Mouse (Mus musculus) layer of hippocampus, postnatal 36 days (tissue): ENCODE results near the gene Tnfrsf21. TPM values are rescaled to one million over a fixed set of nuclear protein-coding genes. Genes with fewer than 3 reads are reported as not detected.
A peak's percentile ranks its signal among the peaks of the same experiment; 100 is the strongest.

ENCODE experiments used
- DNase-seq, 2 experiments: peaks; one replicate each; pipeline ENCODE4 v3.0.0; 2022
- total RNA-seq, 2 experiments: library from RNA; stranded (reverse); gene quantifications; 2 replicates each; pipeline ENCODE4 v1.2.3; 2021

The Tnfrsf21 gene
- 100 to 1,000 TPM; 119 to 127 TPM for total RNA-seq

DNA sequence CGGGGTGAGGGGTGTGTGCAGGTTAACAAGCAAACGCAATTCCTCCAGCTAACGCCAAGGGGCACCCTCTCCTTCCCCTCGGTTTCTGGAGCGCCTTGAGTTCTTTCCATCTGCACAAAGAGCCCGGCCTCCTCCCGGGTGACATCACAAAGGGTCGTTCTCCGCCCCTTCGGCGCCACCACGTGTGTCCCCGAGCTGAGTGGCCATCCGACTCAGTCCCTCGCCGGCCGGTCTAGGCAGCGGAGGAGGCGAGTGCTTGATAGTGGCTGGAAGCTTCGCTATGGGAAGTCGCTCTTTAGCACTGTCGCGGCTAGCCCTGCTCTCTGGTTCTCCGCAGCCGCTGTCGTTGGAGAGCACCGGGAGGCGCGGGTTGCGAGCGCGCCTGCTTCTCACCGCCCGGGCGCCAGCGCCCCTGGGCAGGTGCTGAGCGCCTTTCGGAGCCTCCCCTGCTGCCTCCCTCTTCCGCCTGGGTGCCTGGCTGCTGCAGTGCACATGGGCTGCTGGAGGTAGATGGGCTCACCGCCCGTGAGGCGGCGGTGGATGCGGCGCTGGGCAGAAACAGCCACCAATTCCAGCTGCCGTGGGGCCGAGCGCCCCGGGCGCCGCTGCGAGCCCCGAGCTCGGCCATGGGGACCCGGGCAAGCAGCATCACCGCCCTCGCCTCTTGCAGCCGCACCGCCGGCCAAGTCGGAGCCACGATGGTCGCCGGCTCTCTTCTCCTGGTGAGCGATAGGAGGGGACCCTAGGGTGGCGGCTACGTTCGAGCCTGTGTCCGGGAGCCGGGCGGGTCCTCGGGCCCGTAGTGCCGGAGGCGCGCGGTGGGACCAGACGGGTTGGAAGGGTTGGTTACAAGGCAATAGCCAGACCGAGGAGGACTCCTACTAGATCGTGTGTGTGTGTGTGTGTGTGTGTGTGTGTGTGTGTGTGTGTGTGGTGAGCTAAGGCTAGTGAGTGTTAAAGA, at the start of gene Tnfrsf21:
Gene Tnfrsf21 (plus strand): TSS at position 185 of the 961 bp plus-strand sequence.
- DNase-seq = peak; percentile 94

DNA sequence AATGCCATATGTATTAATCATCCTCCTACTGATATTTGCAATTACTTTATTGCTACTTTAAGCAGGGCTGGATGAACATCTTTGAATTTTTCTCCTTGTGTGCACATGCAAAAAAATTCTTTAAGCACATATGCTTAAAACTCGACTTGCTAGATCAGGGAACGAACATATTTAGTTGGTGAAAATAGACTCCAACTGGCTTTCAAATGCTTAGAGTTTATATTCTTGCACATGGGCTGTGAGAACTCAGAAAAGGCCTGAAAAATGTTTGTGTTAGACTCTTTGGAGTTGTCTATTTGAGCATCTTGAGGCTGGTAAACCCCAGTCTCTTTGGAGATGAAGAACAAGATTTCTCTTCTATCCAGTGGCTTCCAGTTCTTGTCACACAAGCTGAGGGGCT, 48.2 kb upstream of the Tnfrsf21 start:
- no peak for DNase-seq

DNA sequence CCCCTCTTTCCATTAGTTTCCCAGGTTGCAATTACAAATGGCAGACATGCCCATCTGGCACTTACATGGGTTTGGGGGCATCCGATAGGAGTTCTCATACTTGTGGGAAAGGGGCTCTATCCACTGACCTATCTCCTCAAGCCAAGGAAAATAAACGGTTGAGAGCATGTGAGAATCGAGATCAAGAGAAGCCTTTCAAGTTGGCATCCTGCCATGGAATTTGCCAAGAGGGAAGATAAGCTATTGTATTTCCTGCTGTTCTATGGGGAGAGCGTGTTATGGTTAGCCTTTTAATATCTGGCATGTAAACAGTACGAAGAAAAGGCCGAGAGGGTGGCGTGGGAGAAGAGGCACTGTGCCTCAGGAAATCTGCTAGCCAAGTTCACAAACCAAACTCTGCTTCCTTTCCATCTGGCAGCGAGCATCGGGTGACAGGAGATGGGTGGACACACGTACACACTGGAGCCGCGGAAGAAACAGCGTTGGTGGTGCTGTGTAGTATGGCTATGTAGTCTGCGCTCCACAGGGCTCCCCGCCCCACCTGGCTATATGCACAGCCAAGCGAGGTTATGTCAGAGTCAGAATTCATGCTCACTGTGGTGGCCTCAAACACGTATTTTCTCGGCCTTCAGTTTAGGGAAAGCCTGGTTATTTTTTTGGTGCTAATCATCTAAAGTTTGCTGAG, 40.9 kb upstream of the Tnfrsf21 start:
- DNase-seq = no peak

DNA sequence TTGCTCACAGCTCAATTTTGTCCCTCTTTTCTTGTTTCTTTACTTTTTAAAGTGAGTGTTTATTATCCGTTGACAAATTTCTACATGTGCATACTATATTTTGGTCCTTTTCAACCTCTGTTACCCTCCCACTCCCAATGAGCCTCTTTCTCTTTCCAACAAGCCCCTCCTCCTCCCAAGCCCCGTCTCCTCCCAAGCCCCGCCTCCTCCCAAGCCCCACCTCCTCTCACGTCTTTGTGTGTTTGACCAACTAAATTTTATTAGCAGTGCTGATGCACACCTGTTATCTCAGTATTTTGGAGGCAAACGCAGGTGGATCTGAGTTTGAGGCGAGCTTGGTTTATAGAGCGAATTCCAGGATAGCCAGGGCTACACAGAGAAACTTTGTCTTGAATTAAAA, 38.6 kb upstream of the Tnfrsf21 start:
- no peak for DNase-seq

DNA sequence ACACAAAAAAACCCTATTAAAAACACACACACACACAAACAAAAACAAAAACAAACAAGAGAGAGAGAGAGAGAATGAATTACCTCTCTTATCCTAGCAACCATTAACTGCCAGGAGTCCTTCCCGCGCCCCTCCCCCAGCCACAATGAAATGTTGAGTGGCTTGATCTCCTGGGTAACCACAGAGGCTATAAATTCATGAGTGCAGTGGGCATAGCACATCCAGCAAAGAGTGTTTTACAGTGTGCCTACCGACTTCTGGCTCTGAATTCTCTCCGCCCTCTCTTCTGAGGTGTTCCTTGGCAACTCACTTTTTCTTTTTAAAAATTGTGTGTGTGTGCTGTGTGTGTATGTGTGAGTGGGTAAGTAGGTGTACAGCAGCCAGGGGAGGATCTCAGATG, 38.0 kb upstream of the Tnfrsf21 start:
- no peak for DNase-seq

DNA sequence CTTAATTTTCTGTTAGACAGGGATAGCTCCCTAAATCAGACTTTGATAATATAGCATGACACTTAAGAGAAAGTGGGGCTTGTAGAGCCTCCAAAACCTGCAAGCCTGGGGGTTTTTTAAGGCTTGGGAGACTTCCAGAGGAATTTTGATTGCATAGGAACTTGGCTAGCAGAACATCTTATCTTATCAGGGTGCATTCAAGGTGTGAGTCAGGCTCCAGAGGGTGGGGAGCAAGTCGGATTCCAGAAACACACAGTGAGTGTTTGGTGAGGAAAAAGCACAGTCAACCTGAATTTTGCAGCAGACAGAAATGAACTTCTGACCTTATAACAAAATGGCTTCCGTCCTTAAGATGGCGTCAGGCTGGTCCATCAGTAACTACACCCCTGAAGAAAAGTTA, 34.5 kb upstream of the Tnfrsf21 start:
- DNase-seq = no peak

DNA sequence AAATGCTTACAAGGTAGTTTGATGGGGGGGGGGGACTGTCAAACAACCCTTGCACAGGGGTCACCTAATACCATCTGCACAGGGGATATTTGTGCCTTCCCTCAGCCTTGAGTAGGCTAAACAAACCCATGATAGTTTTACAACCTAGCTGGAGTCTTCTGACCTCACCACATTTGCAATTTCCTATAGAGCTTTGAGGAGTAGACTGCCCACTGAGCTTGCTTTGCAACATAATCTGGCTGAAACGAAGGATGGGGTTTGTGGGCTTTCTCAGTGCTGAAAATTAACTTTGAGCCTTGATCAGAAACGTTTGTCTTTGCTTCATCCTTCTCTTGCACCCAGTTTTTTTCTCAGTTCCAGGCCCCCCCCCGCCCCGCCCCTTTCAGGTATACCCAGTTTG, 33.8 kb upstream of the Tnfrsf21 start:
- DNase-seq = no peak

DNA sequence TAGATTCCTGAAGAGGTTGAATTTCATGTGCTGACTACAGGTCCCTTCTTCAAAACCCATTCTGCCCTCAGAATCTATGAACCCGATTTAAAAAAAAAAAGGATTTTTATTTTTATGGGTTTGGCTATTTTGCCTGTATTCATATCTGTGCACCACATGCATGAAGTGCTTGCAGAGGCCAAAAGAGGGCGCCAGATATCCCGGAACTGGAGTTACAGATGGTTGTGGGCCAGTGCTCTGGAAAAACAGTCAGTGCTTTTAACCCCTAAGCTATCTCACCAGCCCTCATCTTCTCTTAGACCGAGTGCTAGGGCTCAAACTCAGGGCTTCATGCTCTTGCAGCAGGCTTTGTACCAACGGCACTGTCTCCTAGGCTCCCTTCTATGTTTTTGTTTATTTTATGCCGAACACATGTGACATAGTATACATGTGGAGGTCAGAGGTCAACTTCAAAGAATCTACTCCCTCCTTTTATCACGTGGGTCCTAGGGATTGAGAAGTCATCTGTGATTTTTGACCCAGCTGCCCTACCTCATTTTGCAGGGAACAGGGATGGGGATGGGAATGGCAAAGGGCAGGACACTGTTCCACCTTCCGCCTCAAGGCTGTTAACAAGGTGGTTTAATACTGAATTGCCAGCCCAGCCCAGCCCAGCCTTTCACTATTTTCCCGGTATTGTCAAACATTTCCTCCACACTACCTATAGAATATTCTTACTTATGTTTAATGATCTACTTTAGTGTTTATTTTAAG, 30.3 kb upstream of the Tnfrsf21 start:
- DNase-seq = no peak

DNA sequence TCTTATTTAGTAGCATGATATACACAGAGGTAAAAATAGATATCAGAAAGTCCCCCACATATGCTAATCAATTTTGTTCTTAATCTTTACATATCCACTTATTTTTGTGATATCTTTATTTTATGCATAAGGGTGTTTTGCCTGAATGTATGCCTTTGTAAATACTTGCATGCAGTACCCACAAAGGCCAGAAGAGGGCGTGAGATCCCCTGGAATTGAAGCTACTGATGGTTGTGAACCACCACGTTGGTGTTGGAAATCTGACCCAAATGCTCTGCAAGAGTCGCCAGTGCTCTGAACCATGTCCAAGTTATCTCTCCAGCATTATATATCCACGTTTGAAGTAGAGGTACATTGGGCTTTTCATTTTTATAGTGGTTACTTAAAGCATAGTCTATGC, 28.7 kb upstream of the Tnfrsf21 start:
- DNase-seq = no peak

DNA sequence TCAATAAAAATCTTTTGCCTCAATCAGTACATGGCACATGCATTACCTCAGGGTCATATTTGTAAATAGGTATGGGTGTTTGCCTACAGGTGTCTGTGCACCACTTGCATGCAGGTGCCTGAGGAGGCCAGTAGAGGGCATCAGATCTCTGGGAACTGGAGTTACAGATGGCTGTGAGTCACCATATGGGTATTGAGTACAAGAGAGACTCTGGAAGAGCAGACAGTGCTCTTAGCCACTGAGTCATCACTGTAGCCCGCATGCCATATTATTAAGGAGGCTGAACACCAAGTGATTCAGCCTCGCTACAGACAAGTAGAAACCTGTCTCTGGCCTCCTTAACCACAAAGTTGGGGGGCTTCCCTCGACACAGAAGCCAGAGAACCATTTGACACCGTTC, 26.4 kb upstream of the Tnfrsf21 start:
- DNase-seq = peak in 1 of 2 experiments; percentile 17

DNA sequence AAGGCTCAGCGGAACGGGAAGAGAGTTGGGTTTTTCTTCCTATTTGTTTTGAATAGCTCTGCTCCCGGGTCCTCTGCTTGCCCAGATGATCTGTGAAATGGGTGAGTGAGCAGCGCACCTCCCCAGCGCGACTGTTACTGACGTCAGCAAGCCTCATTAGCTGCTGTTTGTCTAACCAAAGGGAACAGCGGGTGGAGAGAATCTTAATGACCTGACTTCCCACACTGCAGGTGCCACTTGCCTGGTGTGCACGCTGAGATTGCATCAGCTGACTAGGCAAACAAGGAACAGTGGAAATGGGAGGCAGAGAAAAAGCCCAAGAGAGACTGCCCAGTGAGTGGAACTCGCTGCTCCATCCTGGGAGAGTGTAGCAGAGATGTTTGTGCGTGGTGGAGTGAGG, 25.2 kb upstream of the Tnfrsf21 start:
- no peak for DNase-seq

DNA sequence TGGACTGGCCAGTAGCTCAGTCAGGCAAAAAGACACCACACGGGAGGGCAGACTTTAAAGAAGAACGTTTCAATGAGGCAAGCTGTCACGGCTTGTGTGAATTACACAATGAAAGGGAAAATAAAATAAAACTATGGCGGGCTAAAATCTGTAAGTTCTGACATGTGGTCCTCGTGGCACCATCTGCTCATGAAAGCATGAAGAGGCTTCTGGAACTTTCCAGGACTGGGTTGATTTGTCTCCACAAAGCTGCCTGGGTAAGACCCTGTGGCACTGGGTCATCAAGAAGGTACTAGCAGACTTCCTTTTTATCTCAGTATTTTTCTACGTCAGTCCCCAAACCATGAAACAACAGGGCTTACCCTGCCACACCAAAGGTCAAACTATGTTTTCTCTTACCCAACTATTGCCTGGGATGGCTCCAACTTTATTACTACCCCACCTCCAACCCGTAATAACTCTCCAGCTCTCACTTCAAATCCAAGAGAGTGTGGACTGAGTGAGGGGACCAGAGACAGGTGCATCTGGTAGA, 16.8 kb upstream of the Tnfrsf21 start:
- no peak for DNase-seq

DNA sequence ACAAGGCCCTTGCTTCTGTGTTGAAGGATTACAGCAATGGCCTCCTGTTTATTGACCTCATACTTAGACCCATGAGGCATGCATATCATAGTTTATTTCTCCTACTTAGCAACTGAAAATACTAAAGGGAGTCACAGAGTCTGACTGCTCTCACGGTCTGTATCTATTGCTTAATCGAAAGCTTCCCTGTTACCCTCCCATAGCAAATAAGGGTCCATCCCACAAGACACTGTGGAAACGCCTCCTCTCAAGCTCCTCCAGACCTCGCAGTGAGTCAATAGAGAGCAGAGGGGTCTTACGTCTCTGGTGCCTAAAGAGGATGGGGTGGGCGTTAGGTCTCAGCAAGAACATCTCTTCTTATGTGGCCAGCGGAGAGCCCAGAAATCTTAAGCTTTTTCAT, 15.8 kb upstream of the Tnfrsf21 start:
- no peak for DNase-seq

DNA sequence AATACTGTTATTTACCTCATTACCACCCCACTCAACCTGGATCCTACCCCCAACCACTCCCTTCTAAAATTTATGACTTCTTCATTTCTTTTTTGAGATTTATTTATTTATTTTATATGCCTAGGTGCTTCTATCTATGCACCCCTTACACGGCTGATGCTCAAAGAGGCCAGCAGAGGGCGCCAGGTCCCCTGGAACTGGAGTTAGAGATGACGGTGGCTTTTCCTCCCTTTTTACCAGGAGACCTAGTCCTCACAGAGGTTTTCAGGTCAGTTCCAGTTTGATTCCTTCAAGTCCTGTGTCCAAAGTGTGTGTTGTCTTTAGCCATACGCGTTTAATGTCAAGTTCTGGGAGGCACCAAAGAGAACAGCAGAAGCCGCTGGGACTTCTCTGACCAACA, 3.6 kb upstream of the Tnfrsf21 start:
- no peak for DNase-seq

DNA sequence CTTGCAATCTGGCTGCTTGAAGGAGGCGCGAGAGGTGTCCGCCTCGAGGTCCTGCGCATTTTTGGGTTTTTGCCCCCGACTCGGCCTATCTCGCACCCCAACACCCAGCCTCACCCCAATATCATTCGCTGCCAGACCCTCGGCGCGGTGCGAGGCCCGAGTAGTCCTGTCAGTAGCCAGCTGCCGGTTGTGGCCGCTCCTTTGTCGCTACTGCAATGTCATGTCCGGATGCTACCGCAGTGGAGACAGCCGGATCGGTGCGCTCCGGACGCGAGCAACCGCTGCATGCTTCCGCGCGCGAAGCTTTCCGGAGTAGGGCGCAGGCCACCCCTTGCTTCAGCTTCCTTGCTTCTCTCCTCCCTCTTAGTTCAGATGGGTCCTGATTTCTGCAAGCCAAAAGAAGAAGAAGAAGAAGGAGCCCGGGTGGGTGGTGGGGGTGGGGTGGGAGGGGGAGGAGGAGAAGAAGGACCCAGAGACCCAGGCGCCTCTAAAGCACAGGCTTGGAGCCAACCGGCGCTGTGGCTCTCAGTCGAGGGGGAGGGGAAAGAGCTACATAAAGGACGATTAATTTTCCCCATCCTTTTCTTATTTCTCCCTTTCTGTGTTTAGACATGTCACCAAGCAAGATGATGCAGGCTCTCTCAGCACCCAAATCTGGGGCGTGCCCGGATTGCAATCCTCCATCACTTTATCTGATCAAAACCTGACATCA, 1.1 kb downstream of the Tnfrsf21 start:
- peak; percentile 38 to 44 for DNase-seq

DNA sequence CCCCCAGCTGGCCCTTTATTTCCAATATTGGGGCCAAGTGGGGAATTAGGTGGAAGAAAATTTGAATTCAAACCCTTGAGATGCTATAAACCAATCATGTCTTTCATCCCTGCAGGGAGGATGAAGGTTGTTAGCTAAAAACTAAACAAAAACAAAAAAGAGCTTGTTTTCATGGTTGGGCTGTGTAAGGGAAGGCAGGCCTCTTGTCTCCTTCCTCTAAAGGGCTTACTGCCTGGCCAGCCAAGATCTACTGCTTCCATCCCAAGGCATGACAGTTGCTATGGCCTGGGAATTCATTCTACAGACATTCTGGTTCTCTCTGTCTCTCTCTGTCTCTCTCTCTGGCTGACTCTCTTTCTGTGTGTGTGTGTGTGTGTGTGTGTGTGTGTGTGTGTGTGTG, 1.7 kb downstream of the Tnfrsf21 start:
- no peak for DNase-seq

DNA sequence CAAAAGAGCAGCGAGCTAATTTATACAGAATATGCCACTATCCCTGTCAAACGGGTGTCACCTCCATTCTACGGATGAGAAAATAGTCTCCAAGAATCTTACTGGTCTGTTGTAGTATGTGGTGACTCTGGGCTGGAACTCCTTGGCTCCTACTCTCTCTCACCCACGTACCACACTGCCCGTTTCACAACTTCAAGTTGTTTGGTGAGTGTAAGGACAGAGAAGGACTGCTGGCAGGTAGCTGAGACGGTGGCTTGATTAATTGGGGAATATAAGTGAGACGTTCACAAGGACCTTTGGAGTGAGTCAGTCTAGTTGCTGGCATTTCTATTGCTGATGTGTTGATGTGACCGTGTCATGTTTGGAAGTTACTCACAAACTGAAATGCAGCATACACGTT, 3.3 kb downstream of the Tnfrsf21 start:
- no peak for DNase-seq

DNA sequence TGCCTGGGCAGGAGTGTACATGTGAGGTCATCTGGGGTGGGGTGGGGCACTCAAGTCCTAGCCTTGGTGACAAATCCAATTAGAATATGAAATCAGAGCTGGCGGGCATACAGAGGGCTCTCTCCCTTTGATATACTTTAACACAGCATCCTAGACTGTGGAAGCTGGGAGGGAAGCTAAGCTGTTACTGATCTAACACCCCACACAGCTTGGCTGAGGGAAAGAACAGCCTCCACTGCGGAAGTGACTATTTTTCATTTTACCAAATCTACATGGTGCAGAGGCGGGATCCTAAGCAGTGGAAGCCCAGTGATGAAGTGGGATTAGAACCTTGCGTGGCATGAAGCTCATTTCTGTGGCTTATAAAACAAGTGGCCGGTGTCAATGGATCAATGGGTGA, 4.7 kb downstream of the Tnfrsf21 start:
- DNase-seq = peak; percentile 25 to 36

DNA sequence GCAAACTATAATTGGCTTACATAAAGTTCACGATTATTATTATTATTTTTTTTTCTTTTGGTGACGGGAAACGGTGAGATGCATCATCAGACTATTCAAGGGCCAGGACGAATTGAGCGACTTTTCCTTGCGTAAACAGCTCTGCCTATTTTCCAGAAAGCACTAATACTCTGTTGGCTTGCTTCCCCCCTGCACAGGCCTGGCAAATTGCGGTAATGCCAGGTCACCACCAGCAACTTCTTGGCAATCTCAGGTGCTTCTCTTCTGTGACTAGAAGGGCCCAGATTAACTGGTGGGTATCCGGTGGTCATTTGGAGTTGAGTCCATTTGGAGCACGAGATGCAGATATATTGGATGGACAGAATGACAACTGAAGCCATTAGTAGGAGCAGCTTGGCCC, 5.7 kb downstream of the Tnfrsf21 start:
- DNase-seq = no peak

DNA sequence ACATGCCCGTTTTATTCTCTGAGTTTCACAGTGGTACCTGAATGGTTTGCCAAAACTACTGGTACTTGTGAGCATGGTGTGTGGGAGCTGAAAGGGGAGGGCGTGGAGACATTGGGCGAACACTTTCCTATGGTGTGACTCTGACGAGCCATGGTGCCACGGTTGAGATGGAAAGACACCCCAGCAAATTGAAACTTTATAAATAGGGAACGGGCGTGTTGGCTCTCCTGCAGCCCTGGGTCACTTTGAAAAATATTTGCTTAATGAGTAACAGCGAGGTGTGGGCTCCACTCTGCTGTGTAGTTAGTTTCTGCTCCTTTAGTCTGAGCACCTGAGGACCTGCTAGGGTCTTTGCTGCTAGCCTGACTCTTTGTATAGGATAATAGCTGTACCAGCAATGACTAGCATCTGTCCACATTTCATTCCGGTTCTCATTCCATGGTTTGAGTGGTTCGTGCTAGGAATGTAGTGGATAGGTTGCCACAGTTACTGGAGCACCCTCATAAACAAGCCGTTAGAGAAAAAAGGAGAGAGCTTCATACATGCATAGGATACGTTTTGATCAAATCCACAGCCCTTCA, 7.4 kb downstream of the Tnfrsf21 start:
- no peak for DNase-seq

DNA sequence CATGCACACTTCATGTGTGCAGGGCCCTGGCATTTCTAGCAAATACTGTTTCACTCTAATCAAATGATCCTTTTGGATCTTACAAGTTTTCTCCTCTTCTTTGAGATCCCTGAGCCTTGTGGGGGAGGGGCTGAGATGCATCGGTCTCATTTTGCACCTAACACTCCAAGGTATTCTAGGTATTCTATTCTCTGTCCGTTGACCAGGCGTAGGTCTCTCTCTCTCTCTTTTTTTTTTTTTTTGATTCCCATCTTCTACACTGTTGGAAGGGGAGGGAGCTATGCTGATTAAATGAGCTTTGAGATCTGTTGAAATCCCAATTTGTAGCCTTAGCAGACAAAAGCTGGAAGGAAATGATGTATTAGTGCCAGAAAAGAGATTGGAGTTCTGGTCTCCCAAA, 8.2 kb downstream of the Tnfrsf21 start:
- no peak for DNase-seq

DNA sequence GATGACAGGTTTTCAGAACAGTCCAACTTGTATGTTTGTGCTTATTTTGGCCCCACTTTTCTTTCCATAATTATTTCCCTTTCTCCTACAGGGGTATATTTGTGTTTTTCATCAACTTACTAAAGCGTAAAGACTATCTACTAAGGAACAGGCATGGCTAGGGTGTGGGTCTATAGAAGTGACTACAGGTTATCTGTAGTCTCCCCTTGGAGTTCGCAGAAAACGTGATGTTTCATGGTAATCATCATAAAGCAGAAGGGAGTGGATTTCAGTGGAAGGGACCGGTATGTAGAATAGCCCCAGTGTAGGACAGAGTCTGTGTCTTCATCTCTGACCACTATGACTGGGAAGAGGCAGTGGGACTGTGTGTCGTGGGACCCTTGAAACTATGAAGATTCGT, 8.7 kb downstream of the Tnfrsf21 start:
- DNase-seq = no peak
